Mouse (Mus musculus): ENCODE measurements around the gene Zfp628.

The Zfp628 gene

GRCm38 (mm10) chr7:4940068-4940479 is 25.1 kb downstream of the Zfp628 start:
- DNase-seq (ENCODE audit: low read depth, low spot score) = peak; percentile 83

GRCm38 (mm10) chr7:4942673-4943072 is 27.7 kb downstream of the Zfp628 start:
- no peak for DNase-seq (ENCODE audit: low read depth, low spot score)

GRCm38 (mm10) chr7:4943223-4943815 is 28.3 kb downstream of the Zfp628 start:
- peak; percentile 91 for DNase-seq (ENCODE audit: low read depth, low spot score)

DNA sequence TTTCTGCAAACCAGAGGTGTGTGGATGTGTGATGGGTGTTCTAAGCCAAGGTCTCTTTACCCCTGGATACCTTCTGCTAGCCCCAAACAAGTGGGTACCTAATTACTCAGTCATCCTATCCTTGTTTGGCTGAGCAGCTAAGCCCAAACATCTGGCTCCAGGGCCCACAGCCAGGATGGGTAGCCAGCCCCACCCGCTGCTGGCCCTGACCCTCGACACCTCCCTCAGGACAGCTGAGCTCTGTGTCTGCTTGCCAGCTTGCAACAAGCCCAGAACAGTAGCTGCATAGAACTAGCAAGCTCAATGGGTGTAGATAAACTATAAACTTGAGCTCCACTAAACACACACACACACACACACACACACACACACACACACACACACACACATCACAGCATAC is 32.8 kb downstream of the Zfp628 start:
- no peak for DNase-seq (ENCODE audit: low read depth, low spot score)

- peak; percentile 83 for DNase-seq (ENCODE audit: low read depth, low spot score)
Observed at GRCm38 (mm10) chr7:4948386-4948785, 33.4 kb downstream of the Zfp628 start.

GRCm38 (mm10) chr7:4950561-4951342 is 35.7 kb downstream of the Zfp628 start:
- no peak for DNase-seq (ENCODE audit: low read depth, low spot score)

GRCm38 (mm10) chr7:4953815-4954445 is 38.9 kb downstream of the Zfp628 start:
- DNase-seq (ENCODE audit: low read depth, low spot score) = no peak

GRCm38 (mm10) chr7:4957361-4957760 is 42.3 kb downstream of the Zfp628 start:
- DNase-seq (ENCODE audit: low read depth, low spot score) = no peak

GRCm38 (mm10) chr7:4963527-4963926 is 48.5 kb downstream of the Zfp628 start:
- DNase-seq (ENCODE audit: low read depth, low spot score) = no peak

DNA sequence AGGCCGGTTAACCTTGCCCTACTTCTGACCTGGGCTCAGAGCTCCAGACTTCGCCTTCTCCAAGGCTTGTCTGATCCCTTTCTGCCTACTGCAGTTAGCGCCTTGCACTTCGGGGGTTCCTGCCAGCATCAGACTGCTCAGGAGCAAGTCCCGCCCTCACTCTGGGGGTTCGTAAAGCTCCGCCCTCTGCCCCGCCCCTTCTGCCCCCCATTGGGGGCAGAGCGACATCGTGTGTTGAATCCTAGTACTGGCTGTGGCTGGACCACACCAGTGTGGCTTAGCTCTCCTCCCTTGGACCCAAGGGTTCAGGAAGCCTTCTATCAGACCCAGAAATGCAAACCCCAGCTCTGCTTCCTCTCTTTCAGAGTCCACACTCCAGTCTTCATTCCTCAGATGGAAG is 49.3 kb downstream of the Zfp628 start, which contains the start of gene Sbk2:
Gene Sbk2 (minus strand): TSS at position 135 of the 400 bp plus-strand sequence.
- DNase-seq (ENCODE audit: low read depth, low spot score) = peak; percentile 82

DNA sequence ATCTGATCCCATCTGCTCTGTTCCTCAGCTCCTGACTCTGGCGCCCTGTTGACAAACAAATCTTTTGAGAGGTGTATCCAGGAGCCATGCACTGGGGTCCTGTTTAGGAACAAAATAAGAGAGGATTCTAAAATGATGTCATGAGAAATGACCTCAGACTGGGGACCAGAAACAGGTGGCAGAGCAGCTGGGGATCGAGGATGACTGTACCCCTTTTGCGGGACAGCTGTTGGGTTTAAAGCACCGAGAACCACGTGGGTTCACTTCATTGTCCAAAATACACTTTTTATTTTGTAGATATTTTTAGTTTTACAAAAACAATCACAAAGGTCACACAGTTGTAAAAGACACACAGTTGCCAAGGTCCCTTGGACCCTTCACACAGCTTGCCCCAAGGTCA is 50.0 kb downstream of the Zfp628 start:
- DNase-seq (ENCODE audit: low read depth, low spot score) = no peak

DNA sequence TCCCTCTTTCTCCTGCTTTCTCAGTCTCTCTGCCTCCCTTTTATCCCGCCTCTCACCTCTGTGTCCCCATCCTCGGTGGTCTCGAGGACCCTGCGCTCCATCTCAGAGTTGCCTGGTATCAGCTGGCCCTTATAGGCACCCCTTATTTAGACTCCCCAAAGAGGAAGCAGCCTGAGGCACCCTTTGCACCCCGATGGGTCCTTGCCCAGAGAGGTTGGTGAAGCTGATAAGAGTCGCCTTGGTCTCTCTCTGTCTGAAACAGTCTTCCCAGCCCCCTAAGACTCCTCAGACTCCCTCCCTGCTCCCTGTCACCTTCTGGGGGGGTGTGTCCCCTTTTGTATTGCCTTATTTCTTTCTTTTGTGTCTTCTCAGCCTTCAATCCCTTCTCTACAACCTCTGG is 56.1 kb downstream of the Zfp628 start, which contains the start of gene Sbk3:
Gene Sbk3 (minus strand): TSS at position 101 of the 400 bp plus-strand sequence.
- no peak for DNase-seq (ENCODE audit: low read depth, low spot score)

Measured in CD4-positive helper T cell, adult 2 months (primary cell).